Mouse (Mus musculus): ENCODE data around the gene Fam107b.
A peak's percentile ranks its signal among the peaks of the same experiment; 100 is the strongest.
"Not testable (repeated sequence)": the region's sequence is repeated elsewhere in the genome, so short reads cannot be mapped to it uniquely, and the experiment has no call there.

Gene Fam107b

DNA sequence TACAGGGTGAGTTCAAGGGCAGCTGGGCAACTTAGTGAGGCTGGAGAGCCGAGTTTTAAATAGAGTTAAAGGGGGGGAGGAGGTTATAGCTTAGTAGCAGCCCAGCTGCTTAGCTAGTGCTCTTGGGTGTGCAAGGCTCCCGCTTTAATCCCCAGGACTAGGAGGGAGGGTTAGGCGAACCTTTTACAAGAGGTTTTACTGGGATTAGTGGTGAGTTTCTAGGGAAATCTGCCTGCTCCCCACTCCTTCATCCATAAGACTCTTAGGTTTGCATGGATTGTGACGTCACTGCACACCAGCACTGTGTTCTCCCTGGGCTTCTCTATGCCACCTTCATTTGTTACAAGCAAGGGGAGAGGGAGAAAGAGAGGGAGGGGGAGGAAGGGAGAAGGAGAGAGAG, 88.6 kb downstream of the Fam107b start:
- no peak for DNase-seq (ENCODE audit: low spot score in 2 of 2)

DNA sequence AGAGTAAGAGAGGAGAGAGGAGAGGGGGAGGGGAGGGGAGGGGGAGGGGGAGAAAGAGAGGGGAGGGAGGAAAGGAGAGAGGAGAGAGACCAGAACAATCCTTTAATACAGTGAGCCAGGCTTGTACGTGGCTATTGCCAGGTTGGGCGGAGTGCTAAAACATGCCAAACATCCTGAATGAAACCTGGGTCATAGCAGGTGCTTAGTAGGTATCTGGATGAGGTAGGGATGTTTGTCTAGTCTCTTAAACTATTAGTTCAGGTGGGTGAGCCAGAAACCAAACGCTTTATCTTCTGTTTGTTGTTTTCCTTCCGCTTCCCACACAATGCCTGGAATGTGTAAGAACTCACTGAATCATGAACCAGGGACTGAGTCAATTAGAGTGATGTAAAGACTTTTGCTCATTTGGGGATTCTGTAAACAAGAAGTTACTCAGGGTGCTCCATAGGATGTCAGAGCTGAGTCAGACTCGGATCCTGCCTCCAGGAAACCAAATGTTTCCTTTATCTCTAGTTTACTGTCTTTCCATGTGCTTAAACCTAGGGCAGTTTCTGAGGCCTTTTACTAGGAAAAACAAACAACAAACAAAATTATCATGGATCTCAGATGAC, 89.1 kb downstream of the Fam107b start:
- no peak for DNase-seq (ENCODE audit: low spot score in 2 of 2)

DNA sequence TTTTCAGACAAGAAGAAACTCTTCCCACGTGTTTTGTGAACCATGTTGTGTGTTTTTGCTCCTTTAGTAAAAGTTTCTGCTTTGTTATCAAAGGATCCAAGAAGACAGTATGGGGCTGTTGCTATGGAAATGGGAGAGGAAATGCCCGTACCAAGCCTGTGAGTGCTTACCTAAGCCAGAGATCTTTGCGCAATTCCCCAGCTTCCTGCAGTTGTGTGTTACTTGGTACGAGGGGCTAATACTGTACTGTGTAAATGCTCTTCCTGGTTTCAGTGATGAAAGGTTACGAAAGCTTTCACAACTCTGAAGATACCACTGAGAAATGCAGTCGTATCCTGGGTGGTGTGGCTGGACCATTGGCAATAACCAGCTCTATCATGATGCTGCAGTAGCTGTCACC, 93.8 kb downstream of the Fam107b start:
- no peak for DNase-seq (ENCODE audit: low spot score in 2 of 2)

GRCm38 (mm10) chr2:3668682-3669081, 98.4 kb downstream of the Fam107b start:
- DNase-seq (ENCODE audit: low spot score in 2 of 2), result peak; percentile 42 to 46

- DNase-seq (ENCODE audit: low spot score in 2 of 2), result no peak
Measured at GRCm38 (mm10) chr2:3669646-3670045, 99.4 kb downstream of the Fam107b start.

- DNase-seq (ENCODE audit: low spot score in 2 of 2), result no peak
Measured at GRCm38 (mm10) chr2:3672654-3673367, 102.5 kb downstream of the Fam107b start.

- no peak for DNase-seq (ENCODE audit: low spot score in 2 of 2)
Measured at GRCm38 (mm10) chr2:3675481-3675880, 105.2 kb downstream of the Fam107b start.

DNA sequence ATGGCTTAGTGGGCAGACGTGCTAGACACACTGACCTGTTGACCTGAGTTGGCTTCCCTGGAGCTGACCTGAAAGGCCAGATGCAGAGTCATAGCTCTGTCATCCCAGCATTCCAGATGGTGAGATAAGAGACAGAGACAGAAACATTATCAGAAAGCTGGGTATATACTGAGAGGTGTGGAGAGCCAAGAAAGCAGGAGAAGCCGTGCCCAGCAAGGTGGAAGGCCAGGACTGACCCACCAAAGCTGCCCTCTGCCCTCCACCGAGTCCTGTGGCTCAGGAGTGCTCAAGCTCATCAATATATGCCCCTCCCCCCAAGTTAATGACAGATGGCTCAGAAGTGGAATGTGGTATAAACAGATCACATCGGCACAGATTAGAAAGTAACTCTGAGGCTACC, 112.4 kb downstream of the Fam107b start:
- DNase-seq (ENCODE audit: low spot score in 2 of 2), result no peak

- no peak for DNase-seq (ENCODE audit: low spot score in 2 of 2)
Measured at GRCm38 (mm10) chr2:3683343-3683742, 113.1 kb downstream of the Fam107b start.

GRCm38 (mm10) chr2:3683751-3684229, 113.5 kb downstream of the Fam107b start:
- no peak for DNase-seq (ENCODE audit: low spot score in 2 of 2)

DNA sequence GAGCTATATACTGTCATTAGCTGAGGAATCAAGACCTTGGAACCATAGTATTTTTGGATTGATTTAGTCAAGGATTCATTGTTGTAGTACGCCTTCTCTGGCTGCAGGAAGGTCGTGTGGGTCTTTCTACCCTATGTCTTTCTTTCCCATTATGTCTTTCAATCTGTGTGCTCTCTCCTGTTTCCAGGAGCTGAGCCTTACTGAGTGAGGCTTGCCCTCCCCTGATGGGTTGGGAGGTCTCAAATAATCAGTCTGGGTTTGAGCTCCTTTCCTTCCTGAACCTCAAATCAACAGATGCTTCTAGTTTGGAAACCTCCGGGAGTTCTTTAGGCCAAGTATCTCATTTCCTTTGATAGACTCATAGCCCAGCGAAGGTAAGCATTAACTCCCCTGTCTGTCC, 119.9 kb downstream of the Fam107b start:
- no peak for DNase-seq (ENCODE audit: low spot score in 2 of 2)

DNA sequence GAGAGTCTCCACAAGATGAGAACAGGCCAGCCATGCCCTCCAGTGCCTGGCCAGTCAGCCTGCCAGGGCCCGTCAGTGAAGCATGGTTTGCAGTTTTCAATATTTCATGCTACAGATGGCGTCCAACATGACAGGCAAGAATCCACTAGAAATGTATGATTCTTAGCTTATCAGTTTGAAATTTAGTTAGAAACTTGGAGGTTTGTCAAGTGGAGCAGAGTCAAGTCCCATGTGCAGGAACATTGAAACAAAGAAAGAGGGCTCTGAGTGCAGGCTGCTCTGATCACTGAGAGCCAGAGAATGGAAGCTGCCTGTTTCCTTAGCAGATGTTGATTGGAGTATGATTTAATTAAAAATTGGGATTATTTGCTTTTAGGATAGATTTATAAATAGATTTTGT, 122.5 kb downstream of the Fam107b start:
- DNase-seq (ENCODE audit: low spot score in 2 of 2), result no peak

GRCm38 (mm10) chr2:3695900-3696299, 125.6 kb downstream of the Fam107b start:
- DNase-seq (ENCODE audit: low spot score in 2 of 2), result no peak

- DNase-seq (ENCODE audit: low spot score in 2 of 2), result no peak
Measured at GRCm38 (mm10) chr2:3700368-3700767, 130.1 kb downstream of the Fam107b start.

- no peak for DNase-seq (ENCODE audit: low spot score in 2 of 2)
Measured at GRCm38 (mm10) chr2:3702640-3703190, 132.4 kb downstream of the Fam107b start.

GRCm38 (mm10) chr2:3703806-3704205, 133.5 kb downstream of the Fam107b start:
- no peak for DNase-seq (ENCODE audit: low spot score in 2 of 2)

DNA sequence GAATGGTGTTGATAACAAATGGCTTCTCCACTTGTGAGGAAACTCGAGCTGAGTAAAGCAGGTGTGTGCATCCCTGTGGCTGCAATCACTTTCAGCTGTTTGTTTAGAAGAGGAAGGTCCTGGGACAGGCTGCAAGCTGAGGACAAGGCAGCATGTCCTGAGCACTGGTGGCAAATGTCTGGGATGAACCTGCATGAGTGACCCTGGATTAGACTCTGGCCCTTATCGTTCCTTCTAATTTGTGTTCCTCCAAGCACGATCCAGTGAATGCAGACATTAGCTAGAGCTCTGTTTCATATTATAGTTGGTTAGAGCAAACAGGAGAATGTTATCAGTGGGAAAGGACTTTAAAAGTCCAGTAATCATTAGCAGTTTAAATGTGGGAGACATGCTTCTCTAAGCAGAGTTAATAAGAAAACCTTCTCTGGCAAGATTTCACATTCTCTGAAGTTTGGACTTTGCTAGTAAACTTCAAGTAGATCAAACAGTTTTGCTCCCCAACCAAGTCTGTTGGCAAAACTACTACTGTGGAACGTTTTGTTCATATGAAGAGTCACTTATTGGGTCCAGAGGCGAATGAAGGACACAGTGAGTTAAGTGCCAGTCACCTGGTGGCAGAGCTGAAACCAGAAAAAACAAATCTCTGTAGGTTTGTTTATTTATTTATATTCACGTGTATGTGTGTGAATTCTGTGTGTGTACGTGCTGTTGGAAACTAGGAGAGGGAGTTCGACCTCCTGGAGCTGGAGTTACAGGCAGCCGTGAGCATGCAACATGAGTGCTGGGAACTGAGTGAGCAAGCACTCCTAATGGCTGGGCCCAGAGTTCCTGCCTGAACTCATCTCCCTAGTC, 134.2 kb downstream of the Fam107b start:
- DNase-seq (ENCODE audit: low spot score in 2 of 2), result no peak

DNA sequence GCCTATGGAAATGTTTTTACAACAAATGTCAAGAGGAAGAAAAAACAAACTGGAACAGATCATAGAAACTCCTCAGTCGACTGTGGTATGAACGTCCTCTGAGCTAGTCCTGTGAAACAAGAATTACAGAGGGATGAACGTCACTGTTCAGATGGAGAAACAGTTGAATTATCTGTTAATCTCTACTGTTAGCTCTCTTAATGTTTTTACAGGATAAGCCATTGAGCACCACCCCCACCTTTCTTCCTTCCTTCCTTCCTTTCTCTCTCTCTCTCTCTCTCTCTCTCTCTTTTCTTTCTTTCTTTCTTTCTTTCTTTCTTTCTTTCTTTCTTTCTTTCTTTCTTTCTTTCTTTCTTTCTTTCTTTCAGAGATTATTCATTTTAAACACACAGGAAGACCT, 135.0 kb downstream of the Fam107b start:
- not testable (repeated sequence) for DNase-seq (ENCODE audit: low spot score in 2 of 2)

- no peak for DNase-seq (ENCODE audit: low spot score in 2 of 2)
Measured at GRCm38 (mm10) chr2:3707236-3707635, 136.9 kb downstream of the Fam107b start.

GRCm38 (mm10) chr2:3708621-3709020, 138.3 kb downstream of the Fam107b start:
- DNase-seq (ENCODE audit: low spot score in 2 of 2), result no peak

DNA sequence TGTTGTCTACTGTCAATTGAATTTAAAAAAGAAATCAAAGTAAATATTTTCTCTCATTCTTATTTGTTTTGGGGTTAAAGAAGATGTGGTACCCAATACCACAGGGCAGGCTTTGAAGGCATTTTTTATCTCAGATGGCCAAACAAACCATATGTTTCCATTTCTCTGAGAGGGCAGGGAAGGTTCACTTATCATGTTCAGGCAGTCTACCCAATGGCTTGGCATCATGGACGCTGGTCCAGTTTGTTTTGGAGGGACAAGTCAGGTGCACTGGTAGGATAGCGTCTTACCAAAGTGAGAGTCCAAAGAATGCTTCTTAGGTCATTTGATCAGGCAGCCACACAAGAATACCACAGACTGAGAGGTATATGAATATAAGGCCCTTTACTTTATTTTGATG, 139.6 kb downstream of the Fam107b start:
- no peak for DNase-seq (ENCODE audit: low spot score in 2 of 2)

GRCm38 (mm10) chr2:3710521-3710920, 140.2 kb downstream of the Fam107b start:
- DNase-seq (ENCODE audit: low spot score in 2 of 2), result no peak

Data from frontal cortex, postnatal 10 days (tissue).